Mouse (Mus musculus) right cerebral cortex, postnatal 4 days (tissue): ENCODE results near the gene Rnf7.
A peak's percentile ranks its signal among the peaks of the same experiment; 100 is the strongest.
"Not testable (repeated sequence)": the region's sequence is repeated elsewhere in the genome, so short reads cannot be mapped to it uniquely, and the experiment has no call there.

ENCODE experiments used
- DNase-seq: peaks from one replicate; pipeline ENCODE4 v3.0.0-alpha.2; 2022

Gene Rnf7

DNA sequence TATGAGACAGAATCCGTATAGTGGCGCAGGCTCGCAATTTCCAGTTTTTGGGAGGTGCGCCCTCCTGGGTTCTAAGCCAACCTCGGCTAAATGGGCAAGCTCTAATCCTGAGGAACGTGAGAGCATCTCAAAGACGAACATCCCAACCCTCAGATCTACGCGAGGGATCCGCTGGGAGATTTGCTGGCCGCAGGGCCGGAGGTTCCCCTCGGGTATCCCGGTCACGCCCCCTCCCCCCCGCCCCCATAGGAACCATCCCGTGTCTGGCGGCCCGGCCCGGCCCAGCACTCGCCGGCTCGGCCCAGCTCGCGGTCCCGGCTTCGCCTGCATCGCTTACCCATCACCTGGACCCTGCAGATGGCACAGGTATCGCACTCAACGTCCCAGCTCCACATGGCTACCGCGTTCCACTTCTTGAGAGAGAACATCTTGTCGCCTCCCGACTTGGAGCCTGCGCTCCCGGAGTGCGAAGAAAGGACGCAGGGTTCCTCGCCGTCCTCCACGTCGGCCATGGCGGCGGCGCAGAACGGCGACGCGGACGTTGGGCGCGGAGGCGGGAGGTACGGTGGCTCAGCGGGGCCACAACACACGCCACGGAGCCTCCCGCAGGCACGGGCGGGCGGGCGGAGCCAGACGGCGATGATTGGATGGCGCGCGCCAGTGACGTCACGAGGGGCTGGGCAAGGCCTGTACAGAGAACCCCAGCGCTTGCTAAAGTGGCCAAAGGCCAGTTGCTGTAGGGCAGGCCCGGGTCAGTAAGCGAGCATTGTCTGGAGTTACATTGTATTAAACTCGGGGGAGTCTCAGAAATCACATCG, at the start of gene Rnf7:
Rnf7 (minus strand) TSS at position 605 of the 818 bp plus-strand sequence.
- DNase-seq, result peak; percentile 99

DNA sequence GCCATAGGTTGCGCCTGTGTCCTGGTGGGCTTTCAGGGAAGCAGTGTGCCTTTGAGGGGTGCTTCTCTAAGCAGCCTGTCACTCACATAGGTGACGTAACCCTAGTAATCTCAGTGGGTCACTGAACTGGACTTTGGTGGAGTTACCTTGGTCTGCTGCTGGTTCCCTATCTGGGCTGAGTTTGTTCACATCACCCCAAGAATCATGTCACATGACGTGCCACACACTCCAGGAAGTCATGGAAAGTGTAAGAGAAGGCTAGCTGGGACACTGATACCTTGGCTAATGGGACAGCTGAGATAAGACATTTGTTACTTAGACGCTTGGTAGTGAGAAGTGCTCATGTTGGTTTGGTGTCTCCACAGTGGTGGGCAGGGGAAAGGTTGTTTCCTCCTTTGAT, 47.5 kb upstream of the Rnf7 start:
- no peak for DNase-seq

DNA sequence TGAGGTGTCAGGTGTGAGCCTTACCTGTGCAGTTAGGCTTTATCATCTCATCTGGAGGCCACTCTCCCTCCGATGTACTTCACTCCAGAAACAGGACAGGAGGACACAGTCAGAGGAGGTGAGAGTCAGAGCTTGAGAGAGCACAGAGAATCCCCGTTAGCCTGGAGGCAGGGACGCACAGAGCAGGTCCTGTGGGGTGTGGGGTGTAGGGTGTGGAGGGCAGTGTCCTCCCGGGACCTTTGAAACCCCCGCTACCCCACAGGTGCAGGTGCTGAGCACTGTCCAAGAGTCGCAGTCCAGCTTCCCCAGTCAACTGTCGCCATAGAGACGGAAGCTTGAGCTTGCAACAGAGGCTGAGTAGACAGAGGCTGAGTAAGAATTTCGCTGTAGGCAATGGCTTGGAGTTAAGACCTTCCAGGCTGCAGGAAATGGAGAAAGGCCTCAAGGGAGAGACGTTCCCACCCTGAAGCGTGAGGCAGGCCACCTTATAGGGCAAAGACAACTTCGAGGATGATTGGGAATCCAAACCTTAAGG, 46.6 kb upstream of the Rnf7 start, which contains the start of gene Gm28729:
Gm28729 (minus strand) TSS at position 293 of the 535 bp plus-strand sequence.
- no peak for DNase-seq

DNA sequence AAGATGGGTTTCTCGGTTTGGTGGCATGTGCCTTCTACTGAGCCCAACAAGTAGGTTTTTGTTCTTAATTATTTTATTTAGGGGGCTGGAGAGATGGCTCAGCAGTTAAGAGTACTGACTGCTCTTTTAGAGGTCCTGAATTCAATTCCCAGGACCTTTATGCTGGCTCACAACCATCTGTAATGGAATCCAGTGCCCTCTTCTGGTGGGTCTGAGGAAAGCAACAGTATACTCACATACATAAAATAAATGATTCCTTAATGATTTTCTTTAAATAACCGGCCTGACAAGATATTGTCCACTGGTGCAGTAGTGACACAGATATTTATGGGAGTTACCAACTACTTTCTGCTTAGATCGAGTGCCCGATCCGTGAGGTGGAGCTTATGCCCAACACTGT, 44.7 kb upstream of the Rnf7 start:
- no peak for DNase-seq

GRCm38 (mm10) chr9:96521574-96521973, 43.1 kb upstream of the Rnf7 start:
- not testable (repeated sequence) for DNase-seq

GRCm38 (mm10) chr9:96517429-96517828, 39.0 kb upstream of the Rnf7 start:
- no peak for DNase-seq

DNA sequence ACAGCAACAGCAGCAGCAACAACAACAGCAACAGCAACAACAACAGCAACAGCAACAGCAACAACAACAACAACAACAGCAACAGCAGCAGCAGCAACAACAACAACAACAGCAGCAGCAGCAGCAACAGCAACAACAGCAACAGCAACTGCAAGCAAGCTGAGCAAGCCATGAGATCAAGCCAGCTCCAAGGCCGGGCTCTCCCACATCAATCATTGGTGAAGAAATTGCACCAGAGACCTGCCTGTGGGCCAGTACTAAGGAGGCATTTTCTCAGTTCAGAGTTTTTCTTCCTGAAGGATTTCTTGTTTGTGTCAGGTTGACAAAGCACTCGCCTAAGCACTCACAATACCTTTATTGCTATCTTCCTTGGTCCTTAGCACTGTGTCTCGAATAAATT, 38.3 kb upstream of the Rnf7 start:
- DNase-seq, result no peak

GRCm38 (mm10) chr9:96515737-96516136, 37.3 kb upstream of the Rnf7 start:
- DNase-seq, result no peak

DNA sequence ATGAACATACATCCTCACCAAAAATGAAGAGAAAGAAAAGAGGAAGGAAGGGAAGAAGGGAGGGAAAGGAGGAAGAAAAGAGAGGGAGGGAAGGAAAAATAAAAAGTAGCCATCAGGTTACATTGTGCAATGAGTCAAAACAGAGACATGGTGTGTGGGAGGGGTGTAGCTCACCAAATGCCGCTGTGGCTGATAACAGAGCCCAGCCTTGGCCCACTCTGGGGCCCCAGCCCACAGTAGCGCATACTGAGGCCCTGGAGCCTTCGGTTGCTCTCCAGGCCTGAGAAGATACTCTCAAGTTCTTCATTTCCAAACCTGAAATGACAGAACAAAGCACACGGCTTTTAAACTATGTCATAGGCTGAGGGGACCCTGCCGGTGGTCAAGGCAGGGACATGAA, 35.8 kb upstream of the Rnf7 start:
- DNase-seq, result no peak

- DNase-seq, result peak; percentile 8
These were observed 27.6 kb upstream of the Rnf7 start for GRCm38 (mm10) chr9:96506011-96506498.

- no peak for DNase-seq
These were observed 26.7 kb upstream of the Rnf7 start for GRCm38 (mm10) chr9:96505156-96505555.

GRCm38 (mm10) chr9:96504116-96504895, 25.8 kb upstream of the Rnf7 start:
- DNase-seq, result no peak

DNA sequence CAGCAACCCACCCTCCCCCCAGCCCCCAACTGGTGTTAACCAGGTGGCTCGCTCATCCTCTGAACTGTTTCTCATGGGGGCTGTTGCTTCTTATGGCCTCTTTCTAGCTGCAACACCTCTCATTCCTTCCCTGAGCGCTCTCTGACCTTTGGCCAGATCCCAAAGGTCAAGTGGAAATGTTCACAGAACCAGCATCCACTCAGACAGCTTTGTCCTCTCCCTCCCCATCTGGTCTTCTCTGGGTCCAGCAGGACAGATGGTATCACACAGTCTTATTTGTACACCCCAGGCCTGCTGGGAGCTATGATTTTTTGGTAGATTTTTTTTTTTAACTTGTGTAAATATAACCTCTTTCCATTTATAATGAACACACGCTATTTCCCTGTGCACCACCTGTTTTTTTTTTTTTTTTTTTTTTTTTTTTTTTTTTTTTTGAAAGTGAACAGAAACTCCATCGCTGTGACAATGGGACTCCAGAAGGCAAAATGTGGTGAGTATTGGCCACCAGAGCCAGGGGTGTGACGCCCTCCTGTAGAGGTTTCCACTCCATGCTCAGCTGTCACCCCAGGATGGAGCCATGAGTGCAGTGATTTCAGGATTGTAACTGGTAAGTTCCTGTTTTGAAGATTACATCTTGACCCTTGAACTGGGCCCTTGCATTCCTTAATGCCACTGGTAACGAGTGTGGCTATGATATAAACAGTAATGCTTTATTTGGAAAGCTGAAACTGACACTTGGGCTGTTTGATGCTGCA, 24.6 kb upstream of the Rnf7 start:
- DNase-seq, result no peak

- DNase-seq, result no peak
These were observed 22.7 kb upstream of the Rnf7 start for GRCm38 (mm10) chr9:96501217-96501616.

DNA sequence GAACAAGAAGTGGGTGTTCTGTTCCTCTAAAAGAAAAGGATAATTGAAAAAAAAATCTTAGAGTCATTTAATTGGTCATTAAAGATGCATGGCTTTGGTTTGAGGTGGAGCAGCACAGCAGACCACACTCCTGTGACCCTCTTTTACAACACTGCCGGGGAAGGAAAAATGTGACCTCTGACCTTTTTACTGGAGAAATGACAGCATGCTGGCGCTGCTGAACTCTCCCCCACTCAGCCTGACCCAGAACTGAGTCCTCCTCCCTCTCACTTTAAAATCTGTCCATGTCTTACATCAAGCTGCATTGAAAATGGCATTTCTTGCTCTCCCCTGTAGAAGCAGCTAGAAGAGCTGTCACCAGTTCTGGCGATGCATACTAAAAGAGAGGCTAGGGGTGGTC, 14.7 kb upstream of the Rnf7 start:
- DNase-seq, result no peak

DNA sequence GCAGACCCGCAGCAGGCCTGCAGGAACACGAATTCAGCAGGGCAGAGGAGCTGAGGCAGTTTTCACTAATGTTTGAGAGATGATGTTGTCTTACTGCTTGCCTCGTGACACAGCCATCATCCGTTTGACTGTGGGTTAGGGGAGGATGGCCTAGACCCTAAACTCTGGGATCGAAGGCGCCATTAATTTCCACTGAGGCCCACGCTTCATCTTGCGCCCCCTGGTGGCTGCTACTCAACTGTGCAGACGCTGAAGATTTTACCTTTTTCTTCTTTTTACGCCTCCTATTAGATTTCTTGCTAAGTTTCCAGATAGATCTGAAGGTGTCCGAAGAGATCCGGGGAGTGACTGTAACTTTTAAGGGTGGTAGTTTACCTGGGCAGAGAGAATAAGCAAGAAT, 13.3 kb upstream of the Rnf7 start:
- DNase-seq, result peak; percentile 56

DNA sequence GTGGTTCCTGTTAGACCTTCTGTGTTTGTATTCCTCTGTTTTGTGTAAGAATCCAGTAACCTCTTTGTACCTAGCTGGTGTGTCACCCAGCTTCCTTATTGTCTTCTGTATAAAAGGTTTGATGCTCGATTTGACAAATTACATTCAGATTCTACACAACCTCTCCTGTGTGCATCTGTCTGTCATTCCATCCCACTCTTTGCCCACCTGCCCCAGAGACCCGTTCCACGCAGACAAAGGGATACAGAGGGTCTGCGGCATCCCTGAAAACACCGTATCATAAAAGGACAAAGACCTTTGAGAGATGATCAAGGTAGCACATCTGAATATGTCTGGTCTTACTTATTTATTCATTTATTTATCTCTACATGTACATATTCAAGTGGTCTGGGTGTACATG, 9.4 kb upstream of the Rnf7 start:
- not testable (repeated sequence) for DNase-seq

DNA sequence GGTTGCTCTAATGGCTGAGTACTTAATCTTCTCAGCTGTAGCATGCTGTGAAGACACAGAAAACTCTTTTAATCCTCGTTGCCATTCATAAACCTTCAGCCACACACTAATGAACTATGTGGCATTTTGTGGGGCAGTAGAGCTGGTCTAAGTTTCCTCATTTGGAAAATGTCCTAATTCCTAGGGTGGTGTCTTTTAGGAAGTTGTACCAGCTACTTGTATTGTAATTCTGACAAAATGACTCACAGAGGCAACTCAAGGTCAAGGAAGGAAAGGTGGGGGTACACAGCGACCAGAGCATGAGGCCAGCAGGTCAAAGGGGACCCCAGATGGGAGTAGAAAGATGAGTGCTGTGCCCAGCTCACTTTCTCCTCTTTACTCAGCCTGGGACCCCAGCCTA, 5.2 kb upstream of the Rnf7 start:
- no peak for DNase-seq

GRCm38 (mm10) chr9:96483028-96483427, 4.6 kb upstream of the Rnf7 start:
- no peak for DNase-seq

DNA sequence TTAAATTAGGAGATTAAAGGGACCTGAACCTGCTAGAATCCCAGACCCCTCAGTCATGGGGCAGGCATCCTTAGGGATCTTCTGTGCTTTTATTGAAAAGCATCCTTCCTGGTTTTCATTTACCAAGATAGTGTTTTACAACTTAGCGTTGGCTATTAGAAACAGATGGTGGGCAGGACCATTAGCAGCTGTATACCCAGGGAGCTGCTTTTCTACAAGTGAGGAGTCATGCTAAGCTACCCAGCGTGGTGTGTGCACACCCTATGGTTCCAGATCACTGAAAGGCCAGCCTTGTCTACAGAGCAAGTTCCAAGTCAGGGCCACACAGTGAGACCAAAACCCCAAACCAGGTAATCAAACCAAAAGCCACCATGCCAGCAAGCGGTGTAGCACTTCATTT, 6.1 kb downstream of the Rnf7 start:
- no peak for DNase-seq

DNA sequence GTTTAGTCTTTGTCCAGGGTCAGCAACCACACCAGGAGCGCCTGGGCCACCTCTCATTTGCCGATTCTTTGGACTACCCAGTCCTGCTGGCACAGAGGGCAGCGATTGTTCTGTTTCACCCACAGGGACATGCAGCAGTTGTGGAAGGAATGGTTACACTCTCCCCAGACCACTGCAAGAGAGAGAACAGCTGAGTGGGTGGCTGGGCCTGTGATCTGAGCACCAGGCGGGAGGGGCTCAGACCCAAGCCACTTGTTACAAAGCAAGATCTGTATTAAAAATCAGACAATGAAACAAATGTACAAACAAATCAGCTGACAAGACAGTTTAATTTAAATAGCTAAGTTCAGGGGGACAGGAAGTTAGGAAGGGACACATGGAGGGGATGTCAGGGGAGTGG, 6.8 kb downstream of the Rnf7 start:
- not testable (repeated sequence) for DNase-seq

- DNase-seq, result no peak
These were observed 8.1 kb downstream of the Rnf7 start for GRCm38 (mm10) chr9:96470266-96470974.
